Mouse (Mus musculus): Measurements from ENCODE around the gene 9330182L06Rik.

9330182L06Rik gene

DNA sequence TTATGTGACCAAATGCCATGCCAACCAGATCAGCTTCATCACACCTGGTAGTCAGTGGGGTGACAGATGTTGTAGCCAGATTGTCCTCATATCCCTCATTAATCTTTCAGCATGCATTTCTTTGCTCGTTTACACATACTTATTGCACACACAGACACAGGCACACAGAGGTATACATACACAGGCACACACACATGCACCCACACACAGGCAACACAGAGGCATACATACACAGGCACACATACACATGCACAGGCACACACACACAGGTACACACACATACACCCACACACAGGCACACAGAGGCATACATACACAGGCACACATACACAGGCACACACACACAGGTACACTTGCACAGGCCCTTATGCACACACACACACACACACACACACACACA is 99.0 kb downstream of the 9330182L06Rik start:
- DNase-seq: no peak

DNA sequence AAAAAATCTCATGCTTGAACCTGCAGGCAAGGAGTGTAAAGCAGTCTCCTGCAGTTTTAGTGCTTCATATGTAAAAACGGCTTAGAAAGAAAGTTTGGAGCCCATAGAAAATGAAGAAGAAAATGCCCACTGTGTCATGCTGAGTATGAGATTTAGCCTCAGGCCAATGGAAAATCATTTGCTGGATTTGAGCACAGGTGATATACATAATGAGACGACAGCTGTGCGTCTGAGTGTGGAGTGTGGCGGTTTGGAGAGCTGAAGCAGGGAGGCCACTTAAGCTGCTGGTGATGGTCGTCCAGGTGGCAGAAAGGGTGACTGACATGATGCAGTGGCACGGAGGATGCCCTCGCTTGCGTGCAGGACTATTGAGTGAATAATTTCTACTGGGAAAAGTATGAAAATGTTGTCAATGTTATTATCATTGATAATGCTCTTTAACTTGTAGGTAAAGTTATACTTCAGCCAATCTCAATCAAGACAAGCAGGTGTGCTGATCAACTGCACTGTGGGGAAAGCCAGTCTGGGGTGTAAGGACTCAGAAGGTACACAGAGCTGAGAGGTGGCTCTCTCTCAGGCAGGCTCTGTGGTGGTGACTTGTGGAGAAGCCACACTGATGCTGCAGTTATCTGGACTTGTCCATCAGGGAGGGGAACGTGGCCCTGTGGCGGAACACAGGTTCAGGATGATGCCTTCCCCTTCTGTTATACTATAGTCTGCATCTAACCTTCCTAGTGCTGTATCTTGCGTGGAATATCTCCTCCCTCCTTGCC is 102.2 kb downstream of the 9330182L06Rik start:
- DNase-seq: no peak

DNA sequence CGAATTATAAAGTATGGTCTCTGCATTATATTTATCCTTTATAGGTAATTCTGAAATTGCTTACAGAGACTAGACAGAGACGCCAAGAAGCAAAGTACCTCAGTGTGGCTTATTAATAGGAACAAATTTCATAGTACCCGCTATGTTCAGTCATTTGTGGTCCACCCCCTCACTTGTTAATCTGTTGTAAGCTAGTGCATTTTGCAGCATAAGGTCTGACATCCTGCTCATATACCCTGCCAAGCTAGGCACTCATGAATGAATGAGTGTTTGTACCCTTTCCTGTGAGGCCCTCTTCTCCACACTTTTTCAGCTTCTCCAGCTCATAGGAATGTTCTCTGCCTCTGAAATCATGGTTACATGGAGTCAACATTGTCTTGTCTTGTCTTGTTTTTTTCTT is 105.2 kb downstream of the 9330182L06Rik start:
- DNase-seq: no peak

DNA sequence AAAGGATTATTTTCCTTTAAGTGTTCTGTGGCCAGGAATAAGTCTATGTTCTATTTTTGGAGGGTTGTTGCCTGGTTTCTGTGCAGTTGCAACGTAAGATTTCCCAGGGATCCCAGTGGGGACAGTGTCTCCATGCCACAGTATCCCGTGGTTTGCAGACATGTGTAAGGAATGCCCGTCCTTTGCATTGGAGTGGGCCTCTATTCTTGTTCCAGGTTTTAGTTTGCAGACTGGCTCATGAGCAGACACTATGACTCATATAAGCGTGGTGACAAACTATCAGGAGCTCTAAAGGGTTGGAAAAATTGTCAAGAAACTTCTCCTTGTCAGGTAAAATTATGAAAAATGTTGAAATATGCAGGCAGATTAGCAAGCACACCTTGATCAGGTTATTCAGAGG is 107.4 kb downstream of the 9330182L06Rik start:
- DNase-seq: no peak

DNA sequence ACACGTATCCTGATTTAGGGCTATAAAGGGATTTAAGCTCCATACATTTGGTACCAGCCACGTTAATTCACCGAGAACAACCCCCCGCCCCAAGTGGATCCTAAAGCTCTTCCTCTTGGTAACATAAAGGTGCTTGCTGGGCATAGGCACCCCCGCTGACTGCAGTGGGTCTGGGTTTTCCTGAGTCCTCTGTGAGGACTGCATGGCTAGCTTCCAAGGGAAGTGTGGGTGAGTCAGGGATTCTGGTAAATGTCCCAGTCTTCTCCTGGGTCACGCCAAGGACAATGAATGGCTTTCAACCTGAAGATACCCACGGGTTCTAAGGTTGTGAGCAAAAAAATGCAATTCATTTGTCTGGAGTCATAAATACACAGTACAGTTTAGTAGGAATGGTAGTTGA is 124.0 kb downstream of the 9330182L06Rik start:
- peak; percentile 30 to 43 for DNase-seq

DNA sequence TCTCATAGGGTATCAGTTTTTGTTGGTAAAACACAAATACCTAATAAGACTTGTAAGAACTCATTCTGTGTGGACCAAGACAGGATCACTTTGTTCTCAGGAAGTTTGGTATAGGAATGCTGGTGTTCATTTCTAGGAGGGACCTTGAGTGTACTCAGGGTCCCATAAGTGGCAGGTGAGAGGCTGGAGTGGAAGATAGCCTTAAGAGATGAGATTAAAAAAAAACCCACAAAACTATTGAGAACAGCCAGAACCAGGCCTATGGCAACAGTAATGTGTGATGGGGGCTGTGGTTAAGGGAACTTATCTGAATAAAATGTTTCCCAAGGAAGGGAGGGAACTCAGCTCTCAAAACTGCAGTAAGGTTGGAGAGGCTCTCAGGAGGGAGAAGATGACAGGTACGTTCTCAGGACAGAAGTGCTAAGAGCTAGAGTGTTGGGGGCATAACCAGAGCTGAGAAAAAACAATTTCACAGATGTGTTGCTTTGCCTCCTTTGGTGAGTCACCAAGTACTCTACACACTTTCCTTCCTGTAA is 126.0 kb downstream of the 9330182L06Rik start:
- no peak for DNase-seq

DNA sequence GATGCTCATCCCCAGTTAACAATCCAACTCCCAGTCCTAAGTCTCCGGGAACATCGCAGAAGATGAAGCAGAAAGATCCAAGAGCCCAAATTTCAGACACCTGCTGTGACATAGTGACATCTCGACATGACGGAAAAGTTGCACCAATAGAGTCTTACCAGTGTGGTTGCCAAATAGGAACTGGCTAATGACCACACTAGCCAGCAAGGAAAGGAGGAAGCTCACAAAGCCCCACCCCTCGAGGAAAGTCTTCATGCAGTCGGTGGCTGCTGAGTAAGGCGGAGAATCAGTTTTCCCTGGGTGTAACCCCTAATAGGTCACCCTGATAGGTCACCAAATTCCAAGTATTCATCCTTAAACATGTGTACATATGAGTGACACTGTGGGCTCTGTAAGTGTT is 151.2 kb downstream of the 9330182L06Rik start:
- DNase-seq: no peak

DNA sequence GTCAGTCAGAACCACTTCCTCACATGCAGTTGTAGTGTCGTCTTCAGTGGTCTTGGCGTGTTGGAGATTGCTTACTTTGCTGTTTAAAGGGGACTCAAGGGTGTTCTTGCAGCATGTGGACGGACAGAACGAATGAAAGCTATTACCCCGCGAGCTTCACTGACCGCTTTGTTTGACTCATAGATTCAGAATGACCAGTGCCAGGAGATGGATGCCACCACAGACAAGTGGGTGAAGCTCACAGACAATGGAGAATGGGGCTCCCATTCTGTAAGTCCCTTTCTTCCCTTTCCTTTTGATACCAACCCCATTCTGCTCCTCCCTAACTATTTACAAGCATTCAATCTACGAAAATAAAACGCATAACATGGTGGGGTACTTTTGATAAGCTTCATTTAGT is 151.9 kb downstream of the 9330182L06Rik start:
- no peak for DNase-seq

DNA sequence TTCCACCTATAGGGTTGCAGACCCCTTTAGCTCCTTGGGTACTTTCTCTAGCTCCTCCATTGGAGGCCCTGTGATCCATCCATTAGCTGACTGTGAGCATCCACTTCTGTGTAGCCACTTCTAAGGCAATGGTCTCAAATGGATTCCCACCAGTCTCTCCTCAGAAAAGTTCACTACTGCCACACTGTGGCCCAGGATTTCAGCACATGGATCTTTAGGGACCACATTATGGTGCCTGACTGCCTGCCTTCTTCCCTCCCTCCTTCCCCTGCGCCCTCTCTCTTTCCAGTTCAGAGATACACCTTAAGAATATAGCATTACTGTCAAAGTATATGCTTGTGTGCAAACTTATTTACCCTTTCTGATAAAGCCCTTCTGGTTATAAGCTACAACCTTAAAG is 154.0 kb downstream of the 9330182L06Rik start:
- DNase-seq: peak; percentile 54 to 66

DNA sequence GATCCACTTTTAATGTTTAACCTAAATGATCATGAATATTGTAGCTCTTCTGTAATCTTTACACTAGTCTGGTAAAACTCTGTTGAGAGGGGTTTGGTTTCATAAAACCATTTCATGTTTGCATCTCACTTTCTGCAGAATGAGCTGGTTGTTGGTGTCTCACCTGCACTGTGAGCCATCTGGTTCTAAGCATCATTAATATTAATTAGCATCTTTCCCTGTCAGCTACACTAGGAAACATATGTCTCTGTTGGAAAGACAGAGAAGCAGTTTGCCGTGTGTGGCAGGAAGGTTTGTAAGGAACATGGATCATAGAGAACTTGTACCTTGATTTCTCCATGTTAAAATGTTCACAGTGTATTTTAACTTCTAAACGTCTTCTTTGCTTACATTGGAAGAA is 158.5 kb downstream of the 9330182L06Rik start:
- no peak for DNase-seq

DNA sequence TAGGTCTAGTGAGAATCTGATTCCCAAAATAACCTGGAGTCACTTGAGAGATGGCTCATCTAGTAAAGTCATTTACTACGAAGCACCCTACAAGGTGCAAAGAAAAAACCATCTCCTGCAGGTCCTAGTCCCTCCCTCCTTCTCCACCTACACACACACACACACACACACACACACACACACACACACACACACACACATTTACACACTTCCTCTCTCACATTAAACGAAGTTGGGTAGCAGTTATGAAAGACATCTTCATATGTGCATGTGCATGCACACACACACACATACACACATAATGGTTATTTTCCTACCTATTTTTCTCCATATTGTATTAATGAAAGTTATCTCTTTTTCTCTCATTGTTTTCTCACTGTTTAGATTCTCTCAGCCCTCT is 161.2 kb downstream of the 9330182L06Rik start:
- DNase-seq: no peak

DNA sequence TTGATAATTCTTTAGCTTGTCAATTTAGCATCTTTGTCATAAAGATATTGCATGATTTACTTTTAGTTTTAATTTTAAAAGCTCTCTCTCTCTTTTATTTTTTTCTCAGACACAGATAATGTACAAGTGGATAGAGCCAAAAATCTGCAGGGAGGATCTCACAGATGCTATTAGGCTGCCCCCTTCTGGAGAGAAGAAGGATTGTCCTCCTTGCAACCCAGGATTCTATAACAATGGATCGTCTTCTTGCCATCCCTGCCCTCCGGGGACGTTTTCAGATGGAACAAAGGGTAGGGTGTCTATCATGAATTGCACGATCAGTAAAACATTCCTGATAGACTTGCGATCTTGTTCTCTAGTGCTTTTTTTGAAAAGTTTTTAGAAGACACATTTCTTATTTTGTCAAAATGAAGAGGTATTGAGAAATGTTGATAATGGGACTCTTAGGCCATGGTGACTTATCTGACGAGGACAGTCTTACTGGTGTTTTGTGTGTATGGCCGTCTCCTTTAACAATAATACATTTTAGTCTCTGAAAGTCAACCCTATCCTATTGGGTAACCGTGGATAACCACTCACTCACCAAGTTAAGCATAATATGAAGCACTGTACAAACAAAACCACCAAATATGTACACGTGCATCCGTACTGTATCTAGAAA is 161.8 kb downstream of the 9330182L06Rik start:
- peak; percentile 66 to 75 for DNase-seq

DNA sequence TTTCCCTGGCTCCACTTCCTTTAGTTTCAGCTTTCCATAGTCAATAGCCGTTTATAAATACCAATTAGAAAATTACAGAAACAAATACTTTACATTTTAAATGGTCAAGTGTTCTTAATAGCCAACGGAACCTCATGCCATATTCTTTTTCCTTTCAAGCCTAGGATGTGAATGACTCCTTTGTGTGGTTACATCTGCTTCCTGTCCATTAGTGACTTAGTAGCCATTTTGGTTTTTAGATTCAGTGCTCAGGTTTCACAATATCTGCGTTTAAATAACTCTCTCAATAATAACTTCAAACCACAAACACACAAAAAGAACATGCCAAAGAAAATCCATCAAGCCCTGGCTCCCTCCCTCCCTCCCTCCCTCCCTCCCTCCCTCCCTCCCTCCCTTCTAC is 162.8 kb downstream of the 9330182L06Rik start:
- DNase-seq: no peak

DNA sequence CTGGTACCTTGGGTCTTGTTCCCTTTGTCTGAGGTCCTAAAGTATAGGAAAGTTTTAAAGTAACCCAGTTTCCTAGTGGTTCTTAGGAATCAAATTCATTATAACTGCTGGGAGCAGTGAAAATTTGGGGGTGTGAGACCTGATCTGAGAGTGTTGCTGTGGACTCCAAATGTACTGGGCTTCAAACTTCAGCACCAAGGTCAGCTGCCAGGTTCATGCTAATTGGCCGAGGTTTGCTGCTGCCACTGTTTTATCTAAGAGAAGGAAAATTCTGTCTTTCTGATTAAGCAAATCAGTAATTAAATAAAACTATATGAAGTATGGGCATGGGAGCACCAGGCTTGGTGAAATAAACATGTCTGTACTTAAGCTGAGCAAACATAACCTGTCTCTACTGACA is 180.2 kb downstream of the 9330182L06Rik start:
- DNase-seq: no peak

DNA sequence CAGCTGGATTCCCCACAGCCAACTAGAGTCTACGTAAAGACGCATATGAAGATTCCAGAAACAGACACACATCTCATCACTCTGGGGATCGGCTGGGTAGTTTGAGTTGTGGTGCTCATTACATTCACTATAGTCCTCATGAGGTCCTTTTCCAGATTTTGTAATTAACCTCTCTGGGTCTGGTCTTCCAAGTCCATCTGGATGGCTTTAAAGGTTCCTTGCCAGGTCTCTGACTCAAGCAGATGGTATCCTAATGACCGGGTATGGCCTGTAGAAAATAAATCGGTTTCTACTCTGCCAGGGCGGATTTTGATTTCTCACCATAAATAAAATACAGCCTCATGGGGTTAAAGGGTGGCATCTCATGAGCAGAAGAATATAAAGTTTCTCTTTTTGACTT is 183.0 kb downstream of the 9330182L06Rik start:
- DNase-seq: peak; percentile 48 to 69

DNA sequence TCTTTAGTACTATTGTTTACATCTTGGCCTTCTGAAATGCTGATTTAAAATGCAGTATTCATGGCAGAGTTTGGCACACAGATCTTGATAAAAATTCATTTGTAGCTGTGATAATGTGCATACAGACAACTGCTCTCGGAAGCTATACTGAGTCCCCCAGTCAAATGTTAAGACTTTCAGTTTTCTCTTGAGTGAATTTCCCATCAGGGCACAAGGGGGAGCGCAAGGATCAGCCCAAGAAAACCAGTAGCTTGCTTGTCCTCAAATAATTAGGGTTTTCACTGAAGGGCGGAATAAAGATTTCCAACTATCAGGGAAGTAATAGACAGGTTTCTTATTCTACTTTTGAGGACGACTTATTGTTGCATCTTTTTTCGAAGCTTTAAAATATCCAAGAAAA is 183.7 kb downstream of the 9330182L06Rik start:
- peak; percentile 75 to 77 for DNase-seq

DNA sequence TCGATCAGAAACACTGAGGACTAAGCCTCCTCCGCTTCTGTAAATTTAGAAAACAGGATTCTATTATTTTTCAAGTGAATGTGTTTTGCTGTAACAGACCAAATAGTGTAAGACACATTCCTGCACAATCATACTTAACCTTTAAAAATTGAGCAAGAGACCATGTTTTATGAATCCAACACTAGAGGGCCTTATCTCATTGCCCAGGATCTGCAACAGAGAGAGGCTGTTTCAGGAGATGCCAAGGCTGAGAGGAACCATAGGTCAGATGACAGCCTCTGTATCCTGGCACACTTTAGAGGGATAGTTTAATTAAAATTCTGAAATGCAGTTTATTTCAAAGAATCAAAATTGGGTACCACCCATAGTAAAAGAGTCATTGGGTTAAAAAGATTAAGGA is 187.4 kb downstream of the 9330182L06Rik start:
- DNase-seq: no peak

DNA sequence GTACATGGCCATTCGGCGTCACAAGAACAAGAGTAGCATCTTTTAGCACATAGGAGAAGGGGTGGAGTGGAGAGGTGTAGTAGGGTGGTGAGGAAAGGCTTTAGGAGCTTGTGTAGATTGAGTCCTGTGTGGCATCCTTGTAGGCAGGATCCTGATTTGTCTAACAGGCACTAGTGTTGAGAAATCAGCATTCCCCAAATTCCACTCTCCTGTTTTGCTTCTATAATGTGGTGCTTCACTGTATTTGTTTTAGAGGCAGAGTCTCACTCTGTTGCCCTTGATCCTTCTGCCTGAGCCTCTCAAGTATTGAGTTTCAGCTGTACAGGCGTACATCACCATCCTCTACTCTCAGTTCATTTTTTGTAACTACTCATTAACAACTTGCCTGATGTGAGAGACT is 211.7 kb downstream of the 9330182L06Rik start:
- DNase-seq: no peak

DNA sequence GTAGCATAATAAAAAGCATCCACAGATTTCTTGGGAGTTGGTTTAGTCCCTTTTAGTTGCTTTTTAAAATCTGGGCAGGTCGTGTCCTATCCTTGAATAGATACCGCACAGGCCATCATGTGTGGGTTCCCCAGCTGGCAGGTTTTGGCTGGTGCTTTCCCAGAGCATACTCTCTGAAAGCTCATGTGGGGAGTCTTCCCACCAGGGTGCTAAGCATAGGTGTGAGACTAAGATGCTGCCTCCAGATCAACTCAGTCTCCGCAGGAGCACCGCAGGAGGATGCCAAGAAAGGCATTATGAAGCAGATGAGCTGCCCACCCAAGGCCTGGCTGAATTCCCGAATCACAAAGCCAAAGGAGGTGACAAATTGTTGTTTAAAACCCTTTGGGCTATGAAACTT is 229.5 kb downstream of the 9330182L06Rik start:
- peak; percentile 21 to 54 for DNase-seq

DNA sequence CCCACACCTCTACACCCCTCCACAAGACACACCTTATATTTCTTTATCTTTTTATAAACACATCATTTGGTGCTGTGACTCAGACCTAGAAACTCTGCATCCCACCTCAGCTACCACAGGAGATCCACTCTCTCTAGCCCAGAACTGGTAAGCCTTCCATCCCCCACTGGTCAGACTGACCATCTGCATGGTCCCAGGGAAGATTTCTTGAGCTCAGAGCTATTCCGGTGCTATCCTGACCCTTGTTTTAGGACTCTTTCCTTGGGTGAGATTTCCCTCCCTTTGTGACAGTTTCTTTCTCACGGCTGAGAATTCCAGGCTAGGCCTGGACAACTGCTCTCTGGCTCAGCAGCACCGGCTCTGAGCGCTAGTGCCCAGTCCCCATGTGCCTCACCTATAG is 231.3 kb downstream of the 9330182L06Rik start:
- DNase-seq: no peak

DNA sequence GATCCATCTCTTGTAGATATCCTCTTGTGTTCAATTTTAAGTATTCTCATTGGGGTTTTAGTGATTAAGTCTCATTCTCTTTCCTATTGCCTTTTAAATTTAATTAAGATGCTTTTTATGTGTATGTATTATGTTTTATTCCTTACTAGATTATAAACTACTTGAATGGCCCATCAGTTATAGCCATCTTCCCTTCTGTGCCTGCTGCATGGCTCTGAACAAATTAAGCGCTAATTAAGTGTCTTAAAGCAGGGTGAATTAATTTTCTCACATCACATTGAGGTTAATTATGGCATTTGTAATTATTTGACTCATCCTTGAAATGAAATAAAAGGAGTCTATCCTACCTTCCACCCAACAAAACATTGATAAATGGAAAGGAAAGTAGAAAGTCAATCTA is 245.1 kb downstream of the 9330182L06Rik start:
- no peak for DNase-seq

DNA sequence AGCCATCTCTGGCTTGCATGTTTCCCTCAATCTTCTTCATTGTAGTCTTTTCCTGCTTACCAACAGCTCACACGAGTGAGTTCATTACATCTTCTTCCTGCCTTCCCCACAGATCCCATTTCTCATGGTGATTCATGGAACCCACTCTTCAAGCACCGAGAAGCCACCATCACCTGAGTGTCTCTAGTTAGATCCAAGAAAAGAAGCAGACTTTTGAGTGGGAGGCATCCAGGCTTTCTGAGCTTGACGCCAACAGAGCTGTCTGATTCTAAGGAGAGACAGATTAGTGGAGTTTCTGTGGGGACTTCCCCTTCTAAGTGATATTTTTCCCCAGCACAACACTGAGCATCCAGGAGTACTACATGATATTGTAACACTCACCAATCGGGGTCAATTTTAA is 259.6 kb downstream of the 9330182L06Rik start:
- no peak for DNase-seq

All from cerebellum, postnatal 14 days (tissue).